Mouse (Mus musculus) adrenal gland (tissue): ENCODE data around the gene Lmnb2.

Experiments used
- intact Hi-C: fragments of 180-260 bp; cut with DNase I; formaldehyde crosslinking; loops from one replicate; pipeline ENCODE4 v1.15.1; 2025

Lmnb2 gene

GRCm38 (mm10) chr10:80946684-80947437, 28.8 kb upstream of the Lmnb2 start:
- intact Hi-C loops: no loop called here

DNA sequence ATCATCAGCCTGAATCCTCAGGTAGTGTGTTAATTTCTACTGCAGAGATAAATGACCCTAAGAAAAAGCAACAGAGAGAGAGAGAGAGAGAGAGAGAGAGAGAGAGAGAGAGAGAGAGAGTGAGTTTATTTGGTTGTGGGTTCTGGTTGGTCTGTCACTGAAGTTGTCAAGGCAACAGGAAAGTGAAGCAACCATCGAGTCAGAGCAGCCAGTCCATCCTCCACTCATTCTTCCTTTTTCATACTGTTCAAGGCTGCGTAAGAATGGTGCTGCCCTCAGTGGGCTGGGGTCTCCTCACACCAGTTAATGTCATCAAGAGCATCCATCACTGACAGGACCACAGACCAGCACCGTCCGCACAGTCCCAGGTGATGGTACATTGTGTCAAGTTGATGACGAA, 26.2 kb upstream of the Lmnb2 start:
- intact Hi-C loops: no loop called here

- intact Hi-C loops: no loop called here
Observed at GRCm38 (mm10) chr10:80943701-80944100, 25.7 kb upstream of the Lmnb2 start.

- intact Hi-C loops: no loop called here
Observed at GRCm38 (mm10) chr10:80942919-80943318, 24.9 kb upstream of the Lmnb2 start.

- intact Hi-C loops: no loop called here
Observed at GRCm38 (mm10) chr10:80940988-80941347, 22.9 kb upstream of the Lmnb2 start.

- intact Hi-C loops: no loop called here
Observed at GRCm38 (mm10) chr10:80940320-80940987, 22.4 kb upstream of the Lmnb2 start.

- intact Hi-C loops: no loop called here
Observed at GRCm38 (mm10) chr10:80939671-80940070, 21.6 kb upstream of the Lmnb2 start.

- intact Hi-C loops: no loop called here
Observed at GRCm38 (mm10) chr10:80938831-80939550, 20.9 kb upstream of the Lmnb2 start.

DNA sequence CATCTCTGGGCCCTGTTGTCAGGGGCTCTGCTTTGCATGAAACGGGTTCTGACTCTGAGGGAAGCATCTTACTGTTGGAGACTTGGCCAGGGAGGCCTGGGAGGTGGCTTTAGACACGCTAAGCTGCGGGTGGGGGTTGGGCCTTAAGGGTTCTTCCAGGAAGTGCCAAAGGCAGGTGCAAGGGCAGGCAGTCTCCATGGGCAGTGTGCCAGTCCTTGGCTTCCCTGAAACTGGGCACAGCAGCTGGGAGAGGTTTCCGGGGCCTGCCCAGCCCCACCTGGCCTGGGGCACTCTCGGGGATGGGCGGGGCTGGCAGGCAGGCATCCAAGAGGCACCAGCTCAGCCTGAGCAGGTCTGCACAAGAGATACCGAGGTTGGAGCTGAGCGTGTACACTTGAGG, 19.6 kb upstream of the Lmnb2 start:
- intact Hi-C loops: no loop called here

DNA sequence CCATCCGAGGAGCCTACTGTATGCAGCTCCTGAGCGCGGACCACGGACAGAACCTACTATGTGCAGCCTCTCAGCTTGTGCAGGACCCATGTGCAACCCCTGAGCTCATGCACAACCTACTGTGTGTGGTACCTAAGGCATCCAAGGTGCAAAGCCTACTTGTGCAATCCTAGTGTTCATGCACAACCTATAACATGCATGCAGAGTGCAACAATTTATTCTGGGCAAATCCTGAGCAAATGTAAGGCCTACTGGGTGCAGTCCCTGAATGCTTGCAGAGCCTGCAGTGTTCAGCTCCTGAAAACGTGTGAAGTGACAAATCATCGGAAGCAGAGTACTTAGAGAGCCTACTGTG, 18.7 kb upstream of the Lmnb2 start:
- intact Hi-C loops: no loop called here

GRCm38 (mm10) chr10:80936135-80936809, 18.2 kb upstream of the Lmnb2 start:
- intact Hi-C loops: no loop called here

- intact Hi-C loops: no loop called here
Observed at GRCm38 (mm10) chr10:80935698-80936097, 17.7 kb upstream of the Lmnb2 start.

DNA sequence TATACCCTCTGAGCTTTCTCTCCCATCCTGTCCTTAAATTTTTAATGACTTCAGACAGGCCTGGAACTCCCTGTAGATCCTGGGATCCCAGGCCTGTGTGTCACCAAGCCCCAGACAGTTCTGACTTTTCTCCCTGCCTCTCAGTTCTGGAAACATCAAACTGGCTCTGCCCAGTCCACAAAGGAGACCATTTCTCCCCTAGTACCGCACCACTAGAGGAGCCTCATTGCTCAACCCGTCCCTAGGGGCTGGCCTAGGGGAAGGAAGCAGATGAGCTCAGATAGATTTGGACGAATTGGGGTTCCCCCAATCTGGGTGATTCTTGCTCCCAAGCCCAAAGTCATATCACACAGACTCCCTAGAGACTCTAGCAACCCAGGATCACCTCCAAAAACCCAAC, 17.2 kb upstream of the Lmnb2 start:
- intact Hi-C loops: no loop called here

DNA sequence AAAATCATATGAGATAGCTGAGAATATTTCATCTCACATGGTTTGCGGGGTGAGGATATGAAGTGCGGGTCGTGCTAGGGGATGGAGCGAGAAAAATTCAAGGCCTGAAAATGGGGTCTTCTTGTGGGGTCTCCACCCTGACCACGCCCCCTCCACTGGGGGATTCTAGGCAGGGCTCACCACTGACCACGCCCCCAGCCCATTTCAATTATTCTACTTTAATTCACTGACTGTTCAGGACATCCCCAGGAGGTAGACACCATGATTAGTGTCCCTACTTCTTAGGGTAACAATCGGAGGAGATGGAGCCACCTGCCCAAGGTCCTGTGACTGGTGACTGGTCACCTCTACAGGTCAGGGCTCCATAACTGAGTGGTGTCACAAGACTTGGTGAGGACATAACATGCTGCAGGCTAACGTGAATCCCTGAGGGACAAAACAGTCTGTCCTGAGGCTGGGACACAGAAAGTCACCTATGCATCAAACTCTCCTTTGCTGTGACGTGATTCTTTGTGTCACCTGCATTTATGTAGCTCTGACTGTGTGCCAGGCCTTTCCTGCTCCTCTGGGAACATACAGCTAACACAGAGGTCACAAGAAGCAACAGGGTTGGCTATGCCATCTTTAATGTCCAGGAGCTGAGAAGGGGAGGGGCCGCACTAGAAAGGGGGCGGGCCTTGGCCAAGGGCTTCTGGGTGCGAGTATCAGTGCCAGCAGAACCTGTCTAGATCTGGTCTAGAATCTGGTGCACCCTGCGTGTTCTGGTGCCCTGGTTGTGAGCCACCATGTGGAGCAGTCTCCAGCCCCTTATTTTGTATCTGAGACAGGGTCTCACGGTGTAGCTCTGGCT, 16.3 kb upstream of the Lmnb2 start:
- intact Hi-C loops: no loop called here

DNA sequence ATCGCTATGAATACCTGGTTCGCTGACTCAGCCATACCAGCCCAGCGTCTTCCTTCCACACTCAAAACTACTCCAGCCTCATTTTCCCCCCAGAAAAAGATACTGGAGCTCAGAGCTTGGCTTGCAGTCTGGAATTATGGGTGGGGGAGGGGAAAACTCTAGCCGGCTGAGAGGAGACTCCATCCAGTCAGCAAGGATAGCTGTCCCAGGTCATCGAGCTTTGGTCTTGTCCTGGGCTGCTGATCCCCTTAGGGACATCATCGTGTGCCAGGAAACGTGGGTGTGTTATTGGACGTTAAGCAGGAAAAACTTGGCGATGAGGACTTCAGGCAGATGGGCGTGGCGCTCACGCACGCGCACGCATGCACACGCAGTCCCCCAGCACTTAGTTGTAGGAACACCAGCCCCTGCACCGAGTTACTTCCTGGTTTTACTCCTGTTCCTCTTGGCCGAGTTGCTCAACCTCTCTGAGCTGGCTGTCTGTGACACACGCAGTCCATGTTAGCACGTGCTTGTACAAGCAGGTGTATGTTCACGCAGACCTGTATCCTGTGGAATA, 15.5 kb upstream of the Lmnb2 start:
- intact Hi-C loops: no loop called here

DNA sequence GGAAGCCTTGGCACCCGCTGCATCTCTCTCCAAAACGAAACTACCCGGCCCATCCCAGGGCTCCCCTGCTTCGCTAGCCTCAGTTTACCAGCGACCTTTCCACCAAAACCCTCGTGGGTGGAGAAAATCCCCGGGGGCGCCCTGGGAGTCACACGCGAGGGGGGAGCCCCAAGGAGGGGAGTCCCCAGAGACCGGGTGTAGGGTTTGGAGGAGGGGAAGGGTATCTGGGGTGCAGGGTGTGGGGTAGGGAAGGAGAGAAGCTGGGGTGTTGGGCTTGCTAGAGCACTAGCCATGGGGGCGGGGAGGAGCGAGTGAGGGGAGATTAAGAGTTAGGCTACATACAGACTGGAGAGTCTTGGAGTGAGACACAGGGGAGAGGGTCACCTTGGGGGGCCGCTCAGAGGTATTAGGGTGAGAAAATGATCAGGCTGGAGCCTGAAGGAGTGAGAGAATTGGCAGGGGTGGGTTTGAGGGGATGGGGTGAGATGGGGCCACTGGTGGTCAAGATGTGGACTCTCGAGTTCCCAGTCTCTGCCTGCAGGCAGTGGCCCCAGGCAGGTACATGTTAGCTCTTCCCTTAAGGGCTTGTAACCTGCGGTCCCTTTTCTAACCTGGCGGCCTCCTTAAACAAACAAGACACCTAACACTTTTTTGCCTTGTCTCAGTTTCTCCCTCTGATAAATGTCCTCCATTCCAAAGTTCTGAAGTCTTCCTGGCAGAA, 14.8 kb upstream of the Lmnb2 start:
- intact Hi-C loops: no loop called here

GRCm38 (mm10) chr10:80932206-80932605, 14.2 kb upstream of the Lmnb2 start:
- intact Hi-C loops: no loop called here

- intact Hi-C loops: no loop called here
Observed at GRCm38 (mm10) chr10:80931695-80932094, 13.7 kb upstream of the Lmnb2 start.

DNA sequence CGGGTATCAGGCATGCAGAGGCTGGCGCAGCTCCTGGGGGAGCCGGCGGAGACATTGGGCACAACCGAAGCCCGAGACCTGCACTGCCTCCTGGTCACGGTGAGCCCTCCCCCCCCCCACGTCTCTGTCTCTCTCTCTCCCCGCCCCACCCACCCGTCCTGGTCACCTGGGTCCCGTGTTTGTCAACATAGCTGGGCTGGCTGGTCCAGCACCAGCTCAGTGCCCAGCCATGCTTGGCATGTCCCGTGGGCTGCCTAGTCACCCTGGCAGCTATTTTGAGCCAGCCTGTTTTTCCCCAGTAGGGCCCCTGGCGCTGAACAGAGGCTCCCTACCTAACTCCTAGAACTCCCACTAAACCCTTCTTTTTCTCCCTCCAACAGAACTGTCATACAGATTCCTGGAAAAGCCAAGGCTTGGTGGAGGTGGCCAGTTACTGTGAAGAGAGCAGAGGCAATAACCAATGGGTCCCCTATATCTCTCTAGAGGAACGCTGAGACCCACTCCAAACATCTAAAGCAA, 13.2 kb upstream of the Lmnb2 start:
- intact Hi-C loops: no loop called here
